Mouse (Mus musculus): Measurements from ENCODE around the gene Cd164l2. TPM values are rescaled to one million over a fixed set of nuclear protein-coding genes. Genes with fewer than 3 reads are reported as not detected.

Gene Cd164l2
- polyA plus RNA-seq, 1 experiment from 2014 or later, result 3.8 TPM

DNA sequence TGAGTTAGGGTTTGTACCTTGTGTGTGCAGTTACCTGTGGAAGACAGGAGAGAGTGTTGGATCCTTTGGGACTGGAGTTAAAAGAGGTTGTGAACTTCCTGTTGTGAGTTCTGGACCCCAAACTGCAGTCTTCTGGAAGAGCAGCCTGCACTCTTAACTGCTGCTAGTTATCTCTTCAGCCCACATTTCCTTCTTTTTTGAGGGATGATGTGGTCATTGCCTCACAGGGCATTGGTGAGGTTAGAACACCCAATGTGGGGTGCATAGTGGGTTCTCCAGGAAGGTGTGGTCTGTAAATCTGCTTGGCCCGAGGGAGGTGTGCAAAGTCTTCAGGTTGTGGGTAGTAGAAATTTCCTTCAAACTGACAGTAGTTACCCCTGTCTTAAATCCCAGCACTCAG lies 32.4 kb downstream of the Cd164l2 start:
- peaks cover 10% of the 10 kb centered on the region for H3K4me1 ChIP-seq (ENCODE audit: control insufficient read depth, insufficient read depth, low read length)
- DNase-seq (ENCODE audit: low spot score) (no peak), ATAC-seq (ENCODE audit: low read depth) (no peak)
- no peaks in the 10 kb centered on the region for H3K9me3 ChIP-seq (ENCODE audit: control insufficient read depth, low read length)
- WGBS, result 88% methylated on average over 1 of the region's 1 CpGs
- no peak overlapping the region for H3K27ac ChIP-seq (replicated peaks; ENCODE audit: low read depth, low read length)
- H3K4me2 ChIP-seq (ENCODE audit: low read depth, low read length), result no peak overlapping the region
- H3K9ac ChIP-seq (ENCODE audit: low read depth, low read length), result no peak overlapping the region
- no peaks in the 10 kb centered on the region for H3K36me3 ChIP-seq (ENCODE audit: control insufficient read depth, insufficient read depth, low read length)
- H3K4me3 ChIP-seq (ENCODE audit: low read depth, low read length), result no peak overlapping the region
- peaks cover 52% of the 10 kb centered on the region for H3K27me3 ChIP-seq (replicated peaks; ENCODE audit: control insufficient read depth, insufficient read depth, low read length)

- WGBS, result 22% methylated on average over 15 of the region's 15 CpGs
- Histone ChIP-seq H3K9ac (ENCODE audit: low read depth, low read length) (no peak overlapping the region), H3K4me2 (ENCODE audit: low read depth, low read length) (no peak overlapping the region), H3K9me3 (ENCODE audit: control insufficient read depth, low read length) (no peaks in the 10 kb centered on the region), H3K4me3 (ENCODE audit: low read depth, low read length) (no peak overlapping the region), H3K36me3 (ENCODE audit: control insufficient read depth, insufficient read depth, low read length) (no peaks in the 10 kb centered on the region), H3K27ac (replicated peaks; ENCODE audit: low read depth, low read length) (no peak overlapping the region), H3K27me3 (replicated peaks; ENCODE audit: control insufficient read depth, insufficient read depth, low read length) (peaks cover 66% of the 10 kb centered on the region), H3K4me1 (ENCODE audit: control insufficient read depth, insufficient read depth, low read length) (peaks cover 11% of the 10 kb centered on the region)
- ATAC-seq (ENCODE audit: low read depth) (no peak), DNase-seq (ENCODE audit: low spot score) (no peak)
Observed at GRCm38 (mm10) chr4:133247072-133247471, 35.1 kb downstream of the Cd164l2 start.

- Histone ChIP-seq H3K27me3 (replicated peaks; ENCODE audit: control insufficient read depth, insufficient read depth, low read length) (peaks cover 60% of the 10 kb centered on the region), H3K4me3 (ENCODE audit: low read depth, low read length) (no peak overlapping the region), H3K9me3 (ENCODE audit: control insufficient read depth, low read length) (no peaks in the 10 kb centered on the region), H3K4me2 (ENCODE audit: low read depth, low read length) (no peak overlapping the region), H3K4me1 (ENCODE audit: control insufficient read depth, insufficient read depth, low read length) (peaks cover 10% of the 10 kb centered on the region; the same call in 1 of the 2 replicates), H3K27ac (replicated peaks; ENCODE audit: low read depth, low read length) (no peak overlapping the region), H3K36me3 (ENCODE audit: control insufficient read depth, insufficient read depth, low read length) (no peaks in the 10 kb centered on the region), H3K9ac (ENCODE audit: low read depth, low read length) (no peak overlapping the region)
- 75% methylated on average over 13 of the region's 13 CpGs for WGBS
- ATAC-seq (ENCODE audit: low read depth), result no peak
- DNase-seq (ENCODE audit: low spot score), result no peak
Observed at GRCm38 (mm10) chr4:133247806-133248449, 36.0 kb downstream of the Cd164l2 start.

DNA sequence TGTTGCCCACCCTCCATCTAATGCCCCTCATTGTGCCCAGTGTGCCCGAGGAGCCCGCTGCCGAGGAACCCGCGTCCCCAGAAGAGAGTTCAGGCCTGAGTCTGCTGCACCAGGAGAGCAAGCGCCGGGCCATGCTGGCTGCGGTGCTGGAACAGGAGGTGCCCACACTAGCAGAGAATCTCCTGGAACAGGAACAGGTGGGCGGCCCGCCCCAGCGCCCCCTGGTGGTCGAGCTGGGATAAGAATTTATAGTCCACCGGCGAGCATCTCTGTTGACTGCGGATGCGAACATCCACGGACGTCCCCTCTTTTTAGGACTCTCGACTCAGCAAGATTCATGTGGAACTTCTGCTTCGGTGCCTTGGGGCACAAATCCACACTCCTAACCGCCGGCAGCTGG lies 38.7 kb downstream of the Cd164l2 start:
- H3K27ac ChIP-seq (replicated peaks; ENCODE audit: low read depth, low read length), result no peak overlapping the region
- peak overlapping the region; percentile 60 for H3K9ac ChIP-seq (ENCODE audit: low read depth, low read length)
- peaks cover 10% of the 10 kb centered on the region; the same call in 1 of the 2 replicates for H3K4me1 ChIP-seq (ENCODE audit: control insufficient read depth, insufficient read depth, low read length)
- H3K4me2 ChIP-seq (ENCODE audit: low read depth, low read length), result peak overlapping the region; percentile 74
- peaks cover 47% of the 10 kb centered on the region for H3K27me3 ChIP-seq (replicated peaks; ENCODE audit: control insufficient read depth, insufficient read depth, low read length)
- peak overlapping the region; percentile 41 for H3K4me3 ChIP-seq (ENCODE audit: low read depth, low read length)
- H3K36me3 ChIP-seq (ENCODE audit: control insufficient read depth, insufficient read depth, low read length), result no peaks in the 10 kb centered on the region
- WGBS, result under 1% methylated on average over 22 of the region's 22 CpGs
- H3K9me3 ChIP-seq (ENCODE audit: control insufficient read depth, low read length), result no peaks in the 10 kb centered on the region
- ATAC-seq (ENCODE audit: low read depth) (peak; percentile 65; the same call in 1 of the 2 replicates), DNase-seq (ENCODE audit: low spot score) (peak; percentile 69)

- no peak for DNase-seq (ENCODE audit: low spot score)
- Histone ChIP-seq H3K27ac (replicated peaks; ENCODE audit: low read depth, low read length) (no peak overlapping the region), H3K9ac (ENCODE audit: low read depth, low read length) (peak overlapping the region; percentile 60), H3K4me2 (ENCODE audit: low read depth, low read length) (peak overlapping the region; percentile 74), H3K4me3 (ENCODE audit: low read depth, low read length) (peak overlapping the region; percentile 41), H3K9me3 (ENCODE audit: control insufficient read depth, low read length) (no peaks in the 10 kb centered on the region), H3K4me1 (ENCODE audit: control insufficient read depth, insufficient read depth, low read length) (peaks cover 10% of the 10 kb centered on the region; the same call in 1 of the 2 replicates), H3K36me3 (ENCODE audit: control insufficient read depth, insufficient read depth, low read length) (no peaks in the 10 kb centered on the region), H3K27me3 (replicated peaks; ENCODE audit: control insufficient read depth, insufficient read depth, low read length) (peaks cover 50% of the 10 kb centered on the region)
- 1% methylated on average over 31 of the region's 31 CpGs for WGBS
- no peak for ATAC-seq (ENCODE audit: low read depth)
Observed at GRCm38 (mm10) chr4:133251214-133251613, 39.3 kb downstream of the Cd164l2 start.

GRCm38 (mm10) chr4:133252089-133252488 lies 40.2 kb downstream of the Cd164l2 start:
- 23% methylated on average over 4 of the region's 4 CpGs for WGBS
- Histone ChIP-seq H3K27me3 (replicated peaks; ENCODE audit: control insufficient read depth, insufficient read depth, low read length) (peaks cover 54% of the 10 kb centered on the region), H3K9ac (ENCODE audit: low read depth, low read length) (no peak overlapping the region; the same call in 1 of the 2 replicates), H3K4me3 (ENCODE audit: low read depth, low read length) (no peak overlapping the region), H3K27ac (replicated peaks; ENCODE audit: low read depth, low read length) (no peak overlapping the region), H3K4me1 (ENCODE audit: control insufficient read depth, insufficient read depth, low read length) (peaks cover 10% of the 10 kb centered on the region; the same call in 1 of the 2 replicates), H3K9me3 (ENCODE audit: control insufficient read depth, low read length) (no peaks in the 10 kb centered on the region), H3K4me2 (ENCODE audit: low read depth, low read length) (no peak overlapping the region), H3K36me3 (ENCODE audit: control insufficient read depth, insufficient read depth, low read length) (no peaks in the 10 kb centered on the region)
- no peak for ATAC-seq (ENCODE audit: low read depth)
- no peak for DNase-seq (ENCODE audit: low spot score)

- Histone ChIP-seq H3K27ac (replicated peaks; ENCODE audit: low read depth, low read length) (no peak overlapping the region), H3K9me3 (ENCODE audit: control insufficient read depth, low read length) (no peaks in the 10 kb centered on the region), H3K9ac (ENCODE audit: low read depth, low read length) (no peak overlapping the region), H3K36me3 (ENCODE audit: control insufficient read depth, insufficient read depth, low read length) (no peaks in the 10 kb centered on the region), H3K27me3 (replicated peaks; ENCODE audit: control insufficient read depth, insufficient read depth, low read length) (peaks cover 45% of the 10 kb centered on the region), H3K4me2 (ENCODE audit: low read depth, low read length) (no peak overlapping the region), H3K4me1 (ENCODE audit: control insufficient read depth, insufficient read depth, low read length) (peaks cover 10% of the 10 kb centered on the region; the same call in 1 of the 2 replicates), H3K4me3 (ENCODE audit: low read depth, low read length) (no peak overlapping the region)
- 90% methylated on average over 8 of the region's 12 CpGs for WGBS
- ATAC-seq (ENCODE audit: low read depth) (no peak), DNase-seq (ENCODE audit: low spot score) (no peak)
Observed at GRCm38 (mm10) chr4:133253412-133253811, 41.5 kb downstream of the Cd164l2 start.

- Histone ChIP-seq H3K27me3 (replicated peaks; ENCODE audit: control insufficient read depth, insufficient read depth, low read length) (peaks cover 32% of the 10 kb centered on the region), H3K4me2 (ENCODE audit: low read depth, low read length) (no peak overlapping the region), H3K9me3 (ENCODE audit: control insufficient read depth, low read length) (no peaks in the 10 kb centered on the region), H3K27ac (replicated peaks; ENCODE audit: low read depth, low read length) (no peak overlapping the region), H3K9ac (ENCODE audit: low read depth, low read length) (no peak overlapping the region), H3K4me1 (ENCODE audit: control insufficient read depth, insufficient read depth, low read length) (peaks cover 10% of the 10 kb centered on the region; the same call in 1 of the 2 replicates), H3K36me3 (ENCODE audit: control insufficient read depth, insufficient read depth, low read length) (no peaks in the 10 kb centered on the region), H3K4me3 (ENCODE audit: low read depth, low read length) (no peak overlapping the region)
- ATAC-seq (ENCODE audit: low read depth), result no peak
- no peak for DNase-seq (ENCODE audit: low spot score)
- 62% methylated on average over 6 of the region's 6 CpGs for WGBS
Observed at GRCm38 (mm10) chr4:133255392-133255791, 43.5 kb downstream of the Cd164l2 start.

DNA sequence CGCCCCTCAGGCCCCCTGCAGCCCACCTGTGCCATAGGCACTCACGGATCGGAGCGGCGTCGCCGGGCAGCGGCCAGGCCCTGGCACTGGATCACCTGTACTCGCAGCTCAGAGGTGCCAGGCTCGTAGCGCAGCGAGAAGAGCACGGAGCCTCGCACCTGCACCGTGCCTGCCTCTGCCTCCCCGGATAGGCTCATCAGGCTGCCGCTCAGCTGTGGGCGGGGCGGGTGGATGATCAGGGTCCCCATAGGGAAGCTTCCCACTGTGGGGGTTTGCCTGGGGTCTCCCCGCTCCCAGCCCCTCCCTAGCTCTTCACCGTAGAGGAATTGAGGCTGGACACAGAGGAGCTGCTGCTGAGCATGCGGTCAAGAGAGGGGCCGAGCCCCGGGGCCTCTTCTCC lies 44.9 kb downstream of the Cd164l2 start:
- no peak for DNase-seq (ENCODE audit: low spot score)
- Histone ChIP-seq H3K27ac (replicated peaks; ENCODE audit: low read depth, low read length) (no peak overlapping the region), H3K27me3 (replicated peaks; ENCODE audit: control insufficient read depth, insufficient read depth, low read length) (peaks cover 18% of the 10 kb centered on the region), H3K4me2 (ENCODE audit: low read depth, low read length) (peak overlapping the region; percentile 31), H3K36me3 (ENCODE audit: control insufficient read depth, insufficient read depth, low read length) (no peaks in the 10 kb centered on the region), H3K9me3 (ENCODE audit: control insufficient read depth, low read length) (no peaks in the 10 kb centered on the region), H3K9ac (ENCODE audit: low read depth, low read length) (peak overlapping the region; percentile 42; the same call in 1 of the 2 replicates), H3K4me3 (ENCODE audit: low read depth, low read length) (no peak overlapping the region; the same call in 1 of the 2 replicates), H3K4me1 (ENCODE audit: control insufficient read depth, insufficient read depth, low read length) (no peaks in the 10 kb centered on the region)
- 12% methylated on average over 22 of the region's 24 CpGs for WGBS
- ATAC-seq (ENCODE audit: low read depth), result peak; percentile 79
